Mouse (Mus musculus) MEL (cell line): ENCODE measurements around the gene Tanc1. TPM values are rescaled to one million over a fixed set of nuclear protein-coding genes. Genes with fewer than 3 reads are reported as not detected.
"Not testable (repeated sequence)": the region's sequence is repeated elsewhere in the genome, so short reads cannot be mapped to it uniquely, and the experiment has no call there.

ENCODE experiments used
- DNase-seq: peaks from one replicate; pipeline ENCODE4 v3.0.0; 2011; ENCODE audit warnings: low read depth, low spot score
- H3K27ac ChIP-seq: 2 replicates; pipeline ENCODE4 v1.5.1; 2012; ENCODE audit warnings: low read depth, mild to moderate bottlenecking, control low read depth, low read length, moderate library complexity; ENCODE audit not compliant: control insufficient read depth
- H3K27me3 ChIP-seq, 2 experiments: fragments of 150-350 bp in 1 of 2; sonication (generic) in 1 of 2; 2 replicates each; pipeline ENCODE4 v1.6.1; 2012; ENCODE audit warnings: low read length in 2 of 2, mild to moderate bottlenecking in 2 of 2, improper control_type of control experiment in 1 of 2, moderate library complexity in 1 of 2; ENCODE audit not compliant: insufficient read depth in 2 of 2, control insufficient read depth in 1 of 2
- H3K36me3 ChIP-seq, 2 experiments: 2 replicates each; pipeline ENCODE4 v1.6.1; 2012 to 2014; ENCODE audit warnings: low read length in 2 of 2, improper control_type of control experiment in 1 of 2, inconsistent platforms in 1 of 2, mild to moderate bottlenecking in 1 of 2; ENCODE audit not compliant: insufficient read depth in 2 of 2, control insufficient read depth in 1 of 2
- H3K4me1 ChIP-seq, 2 experiments: fragments of 150-350 bp in 1 of 2; sonication (generic) in 1 of 2; 2 replicates each; pipeline ENCODE4 v1.6.1; 2012; ENCODE audit warnings: low read length in 2 of 2, improper control_type of control experiment in 1 of 2, mild to moderate bottlenecking in 1 of 2; ENCODE audit not compliant: insufficient read depth in 2 of 2, control insufficient read depth in 1 of 2
- H3K4me3 ChIP-seq, 2 experiments: fragments of 150-350 bp in 1 of 2; sonication (generic) in 1 of 2; 2 replicates each; pipeline ENCODE4 v1.5.1; 2012; ENCODE audit warnings: low read depth in 2 of 2, low read length in 2 of 2, mild to moderate bottlenecking in 2 of 2, moderate library complexity in 2 of 2, control low read depth in 1 of 2, improper control_type of control experiment in 1 of 2; ENCODE audit not compliant: control insufficient read depth in 1 of 2, insufficient read depth in 1 of 2
- H3K79me2 ChIP-seq: 2 replicates; pipeline ENCODE4 v1.6.1; 2012; ENCODE audit warnings: mild to moderate bottlenecking, low read length, moderate library complexity; ENCODE audit not compliant: control insufficient read depth, poor library complexity, insufficient read depth
- H3K9ac ChIP-seq: 2 replicates; pipeline ENCODE4 v1.6.1; 2012; ENCODE audit warnings: low read depth, mild to moderate bottlenecking, control low read depth, low read length, moderate library complexity; ENCODE audit not compliant: control insufficient read depth, poor library complexity, severe bottlenecking
- H3K9me3 ChIP-seq: fragments of 150-350 bp; sonication (generic); replicated peaks from 2 replicates; pipeline ENCODE4 v1.6.1; 2012; ENCODE audit warnings: mild to moderate bottlenecking, low read length, improper control_type of control experiment, moderate library complexity; ENCODE audit not compliant: insufficient read depth
- CHD1 ChIP-seq: IDR thresholded peaks from 2 replicates; pipeline ENCODE4 v1.6.1; 2012; ENCODE audit warnings: low read depth, mild to moderate bottlenecking, inconsistent platforms, low read length, improper control_type of control experiment
- CTCF ChIP-seq, 3 experiments: IDR thresholded peaks in 2 of 3; conservative IDR thresholded peaks in 1 of 3; 2 replicates each; pipeline ENCODE4 v1.5.1; 2011 to 2012; ENCODE audit warnings: low read length in 3 of 3, low read depth in 2 of 3, mild to moderate bottlenecking in 2 of 3, improper control_type of control experiment in 1 of 3, inconsistent platforms in 1 of 3, mixed read lengths in 1 of 3, moderate library complexity in 1 of 3; ENCODE audit not compliant: control insufficient read depth in 1 of 3, insufficient read depth in 1 of 3, poor library complexity in 1 of 3, severe bottlenecking in 1 of 3
- ELF1 ChIP-seq: IDR thresholded peaks from 2 replicates; pipeline ENCODE4 v1.6.1; 2014; ENCODE audit warnings: low read depth, mild to moderate bottlenecking, inconsistent platforms, low read length, improper control_type of control experiment, moderate library complexity
- ETS1 ChIP-seq: IDR thresholded peaks from 2 replicates; pipeline ENCODE4 v1.6.1; 2012; ENCODE audit warnings: low read depth, mild to moderate bottlenecking, inconsistent platforms, low read length, improper control_type of control experiment, moderate library complexity
- GABPA ChIP-seq: IDR thresholded peaks from 2 replicates; pipeline ENCODE4 v1.6.1; 2012; ENCODE audit warnings: low read depth, mild to moderate bottlenecking, inconsistent platforms, low read length, improper control_type of control experiment, moderate library complexity
- HCFC1 ChIP-seq: IDR thresholded peaks from 2 replicates; pipeline ENCODE4 v1.6.1; 2012; ENCODE audit warnings: low read depth, mild to moderate bottlenecking, inconsistent platforms, low read length, improper control_type of control experiment, moderate library complexity
- MAZ ChIP-seq: IDR thresholded peaks from 2 replicates; pipeline ENCODE4 v1.6.1; 2012; ENCODE audit warnings: low read depth, mild to moderate bottlenecking, inconsistent platforms, low read length, improper control_type of control experiment
- MEF2A ChIP-seq: IDR thresholded peaks from 2 replicates; pipeline ENCODE4 v1.6.1; 2014; ENCODE audit warnings: low read depth, mild to moderate bottlenecking, inconsistent platforms, low read length, improper control_type of control experiment; ENCODE audit not compliant: poor library complexity, insufficient replicate concordance, severe bottlenecking; ENCODE audit errors: extremely low read depth
- MXI1 ChIP-seq: IDR thresholded peaks from 2 replicates; pipeline ENCODE4 v1.6.1; 2011; ENCODE audit warnings: mild to moderate bottlenecking, low read depth, low read length, improper control_type of control experiment
- NELFE ChIP-seq: IDR thresholded peaks from 2 replicates; pipeline ENCODE4 v1.6.1; 2011; ENCODE audit warnings: low read depth, low read length, improper control_type of control experiment
- NRF1 ChIP-seq: IDR thresholded peaks from 2 replicates; pipeline ENCODE4 v1.6.1; 2014; ENCODE audit warnings: low read depth, mild to moderate bottlenecking, inconsistent platforms, low read length, improper control_type of control experiment, moderate library complexity; ENCODE audit not compliant: poor library complexity, insufficient read depth, severe bottlenecking
- POLR2A ChIP-seq, 2 experiments: IDR thresholded peaks; 2 replicates each; pipeline ENCODE4 v1.6.1; 2011 to 2012; ENCODE audit warnings: low read length in 2 of 2, mild to moderate bottlenecking in 2 of 2, control low read depth in 1 of 2, improper control_type of control experiment in 1 of 2, low read depth in 1 of 2, moderate library complexity in 1 of 2; ENCODE audit not compliant: control insufficient read depth in 1 of 2, insufficient read depth in 1 of 2, poor library complexity in 1 of 2
- SIN3A ChIP-seq: IDR thresholded peaks from 2 replicates; pipeline ENCODE4 v1.6.1; 2012; ENCODE audit warnings: low read length, improper control_type of control experiment, inconsistent platforms
- SMC3 ChIP-seq: IDR thresholded peaks from 2 replicates; pipeline ENCODE4 v1.6.1; 2011; ENCODE audit warnings: low read depth, low read length, improper control_type of control experiment
- UBTF ChIP-seq: IDR thresholded peaks from 2 replicates; pipeline ENCODE4 v1.6.1; 2012; ENCODE audit warnings: low read depth, mild to moderate bottlenecking, inconsistent platforms, low read length, improper control_type of control experiment, moderate library complexity, borderline replicate concordance; ENCODE audit not compliant: insufficient read depth
- USF1 ChIP-seq: IDR thresholded peaks from 2 replicates; pipeline ENCODE4 v1.6.1; 2014; ENCODE audit warnings: low read depth, mild to moderate bottlenecking, inconsistent platforms, low read length, improper control_type of control experiment, moderate library complexity
- ZKSCAN1 ChIP-seq: IDR thresholded peaks from 2 replicates; pipeline ENCODE4 v1.6.1; 2012; ENCODE audit warnings: low read depth, mild to moderate bottlenecking, inconsistent platforms, low read length, improper control_type of control experiment, moderate library complexity
- polyA plus RNA-seq, 2 experiments: library from polyadenylated mRNA; stranded (reverse) in 1 of 2; unstranded in 1 of 2; fragments of >175 nt in 1 of 2; fragments of >200 nt in 1 of 2; gene quantifications; 2 replicates each; pipeline versions ENCODE4 v1.2.1 to v1.2.4; 2012; ENCODE audit warnings: low replicate concordance in 2 of 2, low read depth in 1 of 2; ENCODE audit not compliant: insufficient read length in 2 of 2, insufficient read depth in 1 of 2, missing spikeins in 1 of 2
- total RNA-seq: library from RNA; depleted of rRNA; stranded (reverse); fragments of 300-350 nt; gene quantifications from 2 replicates; pipeline ENCODE4 v1.2.3, GENCODE M21; 2012

The Tanc1 gene
- total and polyA plus RNA-seq, 3 experiments: 0.54 to 0.78 TPM; not detected in 1

- H3K4me1 ChIP-seq: no peaks in the 10 kb centered on the region
- H3K36me3 ChIP-seq: no peaks in the 10 kb centered on the region
- H3K27ac ChIP-seq: no peak overlapping the region
- no peak for DNase-seq
- H3K4me3 ChIP-seq: no peak overlapping the region
- H3K9ac ChIP-seq: no peak overlapping the region
- no peak for TF ChIP-seq GABPA
- TF ChIP-seq MEF2A: no peak
- TF ChIP-seq ETS1: no peak
- TF ChIP-seq HCFC1: no peak
- no peak for TF ChIP-seq NRF1
- TF ChIP-seq ZKSCAN1: no peak
- TF ChIP-seq SIN3A: no peak
- no peak for TF ChIP-seq SMC3
- TF ChIP-seq NELFE: no peak
- TF ChIP-seq CTCF (IDR thresholded peaks at IDR 0.05 in 2 of 3, conservative IDR thresholded peaks at IDR 0.05 in 1 of 3; ENCODE audit: control insufficient read depth in 1 of 3, insufficient read depth in 1 of 3, low read depth in 2 of 3, low read length in 3 of 3, poor library complexity in 1 of 3, severe bottlenecking in 1 of 3): no peak
- TF ChIP-seq POLR2A (IDR thresholded peaks at IDR 0.05; ENCODE audit: control insufficient read depth in 1 of 2, insufficient read depth in 1 of 2, low read depth in 1 of 2, low read length in 2 of 2, poor library complexity in 1 of 2): no peak
- no peak for TF ChIP-seq UBTF
- no peak for TF ChIP-seq USF1
- no peak for TF ChIP-seq ELF1
- TF ChIP-seq MAZ: no peak
- no peak for TF ChIP-seq MXI1
- no peak for TF ChIP-seq CHD1
- no peaks in the 10 kb centered on the region for H3K9me3 ChIP-seq
- H3K79me2 ChIP-seq: no peaks in the 10 kb centered on the region
- H3K27me3 ChIP-seq: no peaks in the 10 kb centered on the region
These were observed 49.1 kb upstream of the Tanc1 start for GRCm38 (mm10) chr2:59562696-59563095.

- H3K79me2 ChIP-seq, H3K27me3 ChIP-seq, DNase-seq, H3K9me3 ChIP-seq, H3K4me3 ChIP-seq, H3K36me3 ChIP-seq, H3K4me1 ChIP-seq, H3K9ac ChIP-seq, H3K27ac ChIP-seq: not testable (repeated sequence)
These were observed 47.7 kb upstream of the Tanc1 start for GRCm38 (mm10) chr2:59564029-59564611.
